Mouse (Mus musculus) forelimb bud, embryonic 11.5 days (tissue): ENCODE data around the gene AV320801.
"Not testable (repeated sequence)": the region's sequence is repeated elsewhere in the genome, so short reads cannot be mapped to it uniquely, and the experiment has no call there.

Experiments
- DNase-seq: peaks from one replicate; pipeline ENCODE4 v3.0.0-alpha.2; 2012; ENCODE audit warnings: low read depth, low spot score

AV320801 gene

DNA sequence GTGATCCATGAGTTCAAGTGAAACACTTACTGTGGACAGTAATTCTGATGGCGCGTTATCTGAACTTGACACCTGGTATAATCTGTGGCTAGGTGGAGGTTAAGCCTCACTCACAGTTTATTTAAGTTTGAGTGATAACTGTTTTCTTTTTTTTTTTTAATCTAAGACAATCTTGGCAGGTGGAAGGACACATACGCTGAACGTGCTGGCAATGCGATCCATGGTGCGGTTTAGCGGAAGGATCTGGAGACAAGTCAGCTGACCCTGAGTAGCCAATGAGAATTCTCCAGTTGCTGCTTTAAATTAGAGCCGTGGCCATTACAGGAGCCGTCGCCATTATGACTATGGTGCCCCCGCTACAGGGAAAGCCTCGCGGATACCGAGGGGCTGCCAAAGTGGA is at the start of gene AV320801:
TSS of gene AV320801 (plus strand) at position 301 of the 400 bp plus-strand sequence.
- not testable (repeated sequence) for DNase-seq

DNA sequence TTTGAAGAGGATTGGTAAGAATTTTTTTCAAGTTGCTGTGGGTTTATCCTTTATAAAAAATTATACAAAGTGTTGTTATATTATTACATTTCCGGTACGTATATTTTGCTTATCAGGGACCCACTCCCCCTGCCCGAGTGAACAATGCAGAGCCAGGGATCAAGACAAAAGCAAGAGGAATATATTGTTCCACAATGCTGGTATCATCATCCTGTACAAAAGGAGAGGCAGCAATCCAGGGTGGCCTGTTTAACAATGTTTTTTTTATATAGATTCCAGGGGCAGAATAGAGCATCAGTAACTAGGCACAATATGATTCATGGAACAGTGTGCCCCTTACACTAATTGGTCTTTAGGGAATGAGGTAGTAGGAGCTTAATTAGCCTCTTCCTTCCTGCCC is 30.2 kb upstream of the AV320801 start:
- not testable (repeated sequence) for DNase-seq

DNA sequence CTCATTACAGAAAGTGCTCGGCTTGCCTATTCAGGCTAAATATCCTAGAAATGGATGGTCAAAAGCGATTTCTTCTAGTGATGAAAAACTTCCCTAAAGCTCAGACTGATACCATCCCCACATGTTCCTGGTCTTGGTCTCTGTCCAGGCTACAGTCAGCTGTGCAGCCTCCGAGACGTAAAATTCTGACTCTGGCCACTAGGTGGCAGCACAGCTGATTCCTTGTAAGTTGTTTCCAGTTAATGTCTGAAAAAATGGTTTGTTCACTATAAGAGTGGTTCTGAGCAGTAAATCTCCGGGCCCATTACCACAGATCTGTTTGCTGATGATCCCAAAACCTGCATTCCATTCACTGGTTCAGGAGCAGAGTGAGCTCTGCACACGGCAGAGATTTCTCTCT is 12.5 kb upstream of the AV320801 start:
- DNase-seq: not testable (repeated sequence)

DNA sequence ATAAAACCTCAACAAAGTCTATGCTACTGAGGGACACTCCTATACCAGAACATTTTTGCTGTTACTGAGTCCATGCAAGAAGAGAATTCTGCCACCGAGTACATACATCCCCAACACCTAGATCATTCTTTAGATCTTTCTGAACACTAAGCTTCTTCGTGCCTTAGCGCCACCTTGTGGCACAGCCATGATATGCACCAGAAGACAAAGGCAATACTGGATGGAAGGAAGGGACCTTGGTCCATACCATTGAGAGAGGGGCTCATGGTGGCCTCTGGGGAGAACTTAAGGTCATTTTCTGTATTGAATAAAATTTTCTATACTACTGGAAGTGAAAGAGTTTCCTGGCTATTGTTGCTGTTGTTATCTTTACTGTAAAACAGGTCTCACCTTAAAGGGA is 11.2 kb upstream of the AV320801 start:
- DNase-seq: not testable (repeated sequence)
